Mouse (Mus musculus) kidney, postnatal 0 days (tissue): ENCODE measurements around the gene Cdipt. TPM values are rescaled to one million over a fixed set of nuclear protein-coding genes. Genes with fewer than 3 reads are reported as not detected.
A peak's percentile ranks its signal among the peaks of the same experiment; 100 is the strongest.

Source experiments
- ATAC-seq: fragments of 200-750 bp; cut with Nextera tagmentation; replicated peaks from 2 replicates; pipeline ENCODE4 v1.8.0; 2017; ENCODE audit warnings: low read depth, moderate number of reproducible peaks, moderate TSS enrichment, moderate library complexity; ENCODE audit not compliant: low FRiP score
- DNase-seq: peaks from one replicate; pipeline ENCODE4 v3.0.0-alpha.2; 2016; ENCODE audit warnings: low spot score
- H3K27ac ChIP-seq: fragments of 300-500 bp; sonication (generic); 2 replicates; pipeline ENCODE4 v1.5.1; 2014; ENCODE audit warnings: mild to moderate bottlenecking
- H3K27me3 ChIP-seq: fragments of 300-500 bp; sonication (generic); 2 replicates; pipeline ENCODE4 v1.6.1; 2014; ENCODE audit warnings: low read length, mixed read lengths; ENCODE audit not compliant: insufficient read depth
- H3K36me3 ChIP-seq: fragments of 300-500 bp; sonication (generic); 2 replicates; pipeline ENCODE4 v1.6.1; 2014; ENCODE audit warnings: low read length, mixed read lengths; ENCODE audit not compliant: insufficient read depth
- H3K4me1 ChIP-seq: fragments of 300-500 bp; sonication (generic); replicated peaks from 2 replicates; pipeline ENCODE4 v1.6.1; 2014; ENCODE audit warnings: antibody characterized with exemption, low read length, mixed read lengths; ENCODE audit not compliant: insufficient read depth
- H3K4me2 ChIP-seq: fragments of 300-500 bp; sonication (generic); 2 replicates; pipeline ENCODE4 v1.6.1; 2014; ENCODE audit warnings: mild to moderate bottlenecking, low read length, moderate library complexity, mixed read lengths
- H3K4me3 ChIP-seq: fragments of 300-500 bp; sonication (generic); replicated peaks from 2 replicates; pipeline ENCODE4 v1.5.1; 2014; ENCODE audit warnings: low read depth, low read length
- H3K9ac ChIP-seq: fragments of 300-500 bp; sonication (generic); 2 replicates; pipeline ENCODE4 v1.6.1; 2014; ENCODE audit warnings: low read depth, low read length
- H3K9me3 ChIP-seq: fragments of 300-500 bp; sonication (generic); replicated peaks from 2 replicates; pipeline ENCODE4 v1.6.1; 2016; ENCODE audit warnings: low read length, inconsistent platforms, mixed read lengths
- CTCF ChIP-seq: IDR thresholded peaks from 2 replicates; pipeline ENCODE4 v1.5.1; 2016; ENCODE audit warnings: antibody characterized with exemption, low read depth, mild to moderate bottlenecking, moderate library complexity
- WGBS: fragments of 180-500 bp; shearing (Covaris S2); extraction: QIAGEN DNeasy Blood & Tissue Kit; methylation state at CpG from one replicate; pipeline ENCODE4 v1.1.7; 2014; 5-methylcytosine and 5-hydroxymethylcytosine counted together
- polyA plus RNA-seq: library from polyadenylated mRNA; unstranded; fragments of >200 nt; fragmentation: Nextera tagmentation; extraction: Ambion mirVana; gene quantifications from 2 replicates; pipeline ENCODE4 v1.2.1, GENCODE M21; 2015

The Cdipt gene
- polyA plus RNA-seq, 1 experiment from 2014 or later = 118 TPM

GRCm38 (mm10) chr7:127025556-127026160 is 49.9 kb downstream of the Cdipt start:
- TF ChIP-seq CTCF = no peak
- DNase-seq (peak; percentile 50), ATAC-seq (no peak)
- Histone ChIP-seq H3K9me3 (no peaks in the 10 kb centered on the region), H3K27me3 (no peaks in the 10 kb centered on the region), H3K4me3 (peak overlapping the region; percentile 78), H3K36me3 (0 out of 2 replicates have a peak, but pooled peaks cover 15% of the 10 kb centered on the region), H3K4me2 (peak overlapping the region; percentile 95), H3K9ac (peak overlapping the region; percentile 94), H3K27ac (peak overlapping the region; percentile 99), H3K4me1 (peaks cover 25% of the 10 kb centered on the region)
- WGBS = under 1% methylated on average over 58 of the region's 65 CpGs

GRCm38 (mm10) chr7:127026161-127026600 is 50.5 kb downstream of the Cdipt start:
- TF ChIP-seq CTCF = no peak
- 0% methylated on average over 24 of the region's 48 CpGs for WGBS
- peak overlapping the region; percentile 78 for H3K4me3 ChIP-seq
- H3K36me3 ChIP-seq = 0 out of 2 replicates have a peak, but pooled peaks cover 16% of the 10 kb centered on the region
- peaks cover 24% of the 10 kb centered on the region for H3K4me1 ChIP-seq
- peak overlapping the region; percentile 95 for H3K4me2 ChIP-seq
- peak overlapping the region; percentile 94 for H3K9ac ChIP-seq
- DNase-seq (peak; percentile 73), ATAC-seq (peak; percentile 41)
- no peaks in the 10 kb centered on the region for H3K9me3 ChIP-seq
- H3K27me3 ChIP-seq = no peaks in the 10 kb centered on the region
- peak overlapping the region; percentile 99 for H3K27ac ChIP-seq

GRCm38 (mm10) chr7:127026616-127026983 is 50.9 kb downstream of the Cdipt start:
- Histone ChIP-seq H3K27ac (peak overlapping the region; percentile 99), H3K9ac (peak overlapping the region; percentile 94), H3K4me2 (peak overlapping the region; percentile 95), H3K9me3 (no peaks in the 10 kb centered on the region), H3K27me3 (no peaks in the 10 kb centered on the region), H3K4me1 (peaks cover 20% of the 10 kb centered on the region), H3K4me3 (peak overlapping the region; percentile 78), H3K36me3 (0 out of 2 replicates have a peak, but pooled peaks cover 20% of the 10 kb centered on the region)
- WGBS = 1% methylated on average over 17 of the region's 48 CpGs
- ATAC-seq (no peak; the same call in none of the 2 replicates), DNase-seq (no peak)
- no peak for TF ChIP-seq CTCF

- Histone ChIP-seq H3K9me3 (no peaks in the 10 kb centered on the region), H3K4me1 (peaks cover 16% of the 10 kb centered on the region), H3K27ac (peak within 1 kb of the TSS; percentile 99), H3K36me3 (0 out of 2 replicates have a peak, but pooled peaks cover 22% of the 10 kb centered on the region), H3K4me3 (peak within 1 kb of the TSS; percentile 78), H3K27me3 (no peaks in the 10 kb centered on the region), H3K9ac (peak within 1 kb of the TSS; percentile 94), H3K4me2 (peak within 1 kb of the TSS; percentile 95)
- DNase-seq = peak; percentile 99
- TF ChIP-seq CTCF = no peak
- under 1% methylated on average over 53 of the region's 63 CpGs for WGBS
- peak; percentile 85 for ATAC-seq
Measured at GRCm38 (mm10) chr7:127026984-127027726, 51.4 kb downstream of the Cdipt start, which contains the start of gene Maz. Gene Maz, minus strand, starts transcription at chr7:127027037.

GRCm38 (mm10) chr7:127027885-127028284 is 52.2 kb downstream of the Cdipt start:
- peak overlapping the region; percentile 78 for H3K4me3 ChIP-seq
- H3K36me3 ChIP-seq = peaks cover 23% of the 10 kb centered on the region

More at GRCm38 (mm10) chr7:127027885-127028284, 52.2 kb downstream of the Cdipt start:
- peaks cover 15% of the 10 kb centered on the region for H3K4me1 ChIP-seq
- H3K9ac ChIP-seq = peak overlapping the region; percentile 94
- 0 out of 2 replicates have a peak, but pooled peaks have one; percentile 0 for ATAC-seq
- peak overlapping the region; percentile 95 for H3K4me2 ChIP-seq
- no peak for TF ChIP-seq CTCF
- no peaks in the 10 kb centered on the region for H3K27me3 ChIP-seq
- peak overlapping the region; percentile 99 for H3K27ac ChIP-seq
- DNase-seq = no peak
- WGBS = 58% methylated on average over 8 of the region's 8 CpGs
- no peaks in the 10 kb centered on the region for H3K9me3 ChIP-seq

Other genes starting within 250 kb of the Cdipt start
- gene Mapk3, start 216.3 kb upstream of the Cdipt start, polyA plus RNA-seq = 63.0 and 66.1 TPM in 2 replicates
- 3.7 and 6.4 TPM in 2 replicates for gene Gdpd3, start 209.6 kb upstream of the Cdipt start, polyA plus RNA-seq
- 158 and 188 TPM in 2 replicates for gene Ypel3, start 199.0 kb upstream of the Cdipt start, polyA plus RNA-seq
- 0.21 and 0.26 TPM in 2 replicates for gene Tbx6, start 194.4 kb upstream of the Cdipt start, polyA plus RNA-seq
- 189 and 192 TPM in 2 replicates for gene Ppp4c, start 183.4 kb upstream of the Cdipt start, polyA plus RNA-seq
- gene Fam57b, start 178.2 kb upstream of the Cdipt start, polyA plus RNA-seq = 0.11 and 0.14 TPM in 2 replicates
- gene 4930451I11Rik, start 144.3 kb upstream of the Cdipt start, polyA plus RNA-seq = 0.37 TPM in 1 of 2 replicates, not detected in the other
- gene Doc2a, start 128.5 kb upstream of the Cdipt start, polyA plus RNA-seq = 7.6 and 7.7 TPM in 2 replicates
- gene Hirip3, start 113.9 kb upstream of the Cdipt start, polyA plus RNA-seq = 16.3 and 20.5 TPM in 2 replicates
- gene Ino80e, start 113.5 kb upstream of the Cdipt start, polyA plus RNA-seq = 67.1 and 68.7 TPM in 2 replicates
- gene Taok2, start 91.2 kb upstream of the Cdipt start, polyA plus RNA-seq = 26.2 and 30.0 TPM in 2 replicates
- 48.6 and 51.9 TPM in 2 replicates for gene Tmem219, start 53.0 kb upstream of the Cdipt start, polyA plus RNA-seq
- 15.7 and 17.3 TPM in 2 replicates for gene Kctd13, start 47.0 kb upstream of the Cdipt start, polyA plus RNA-seq
- gene Asphd1, start 26.3 kb upstream of the Cdipt start, polyA plus RNA-seq = 0.13 TPM in 1 of 2 replicates, not detected in the other
- 1.2 and 1.7 TPM in 2 replicates for gene Sez6l2, start 25.4 kb upstream of the Cdipt start, polyA plus RNA-seq
- 1.6 and 2.8 TPM in 2 replicates for gene Cdiptos, start 184 bp downstream of the Cdipt start, polyA plus RNA-seq
- 27.5 and 28.9 TPM in 2 replicates for gene Mvp, start 38.7 kb downstream of the Cdipt start, polyA plus RNA-seq
- gene Pagr1b, start 40.6 kb downstream of the Cdipt start, polyA plus RNA-seq = 0.21 and 0.65 TPM in 2 replicates
- gene Pagr1a, start 41.4 kb downstream of the Cdipt start, polyA plus RNA-seq = 19.4 and 25.0 TPM in 2 replicates
- 44.2 and 53.8 TPM in 2 replicates for gene Gm42742, start 45.2 kb downstream of the Cdipt start, polyA plus RNA-seq
- gene Prrt2, start 45.3 kb downstream of the Cdipt start, polyA plus RNA-seq = 2.5 and 2.7 TPM in 2 replicates
- 50.3 and 58.7 TPM in 2 replicates for gene Maz, start 51.1 kb downstream of the Cdipt start, polyA plus RNA-seq
- gene Kif22, start 66.6 kb downstream of the Cdipt start, polyA plus RNA-seq = 51.7 and 57.2 TPM in 2 replicates
- gene Zg16, start 111.4 kb downstream of the Cdipt start, polyA plus RNA-seq = not detected in 2 replicates
- 4.0 and 4.3 TPM in 2 replicates for gene AI467606, start 115.4 kb downstream of the Cdipt start, polyA plus RNA-seq
- gene Qprt, start 146.3 kb downstream of the Cdipt start, polyA plus RNA-seq = 37.4 and 43.7 TPM in 2 replicates
- 0.28 and 0.33 TPM in 2 replicates for gene Spn, start 161.9 kb downstream of the Cdipt start, polyA plus RNA-seq
- 42.8 and 47.7 TPM in 2 replicates for gene Cd2bp2, start 220.1 kb downstream of the Cdipt start, polyA plus RNA-seq
- gene Tbc1d10b, start 232.6 kb downstream of the Cdipt start, polyA plus RNA-seq = 14.9 and 16.9 TPM in 2 replicates
- gene Mylpf, start 233.0 kb downstream of the Cdipt start, polyA plus RNA-seq = 2.9 and 4.7 TPM in 2 replicates